Comparison of ENCODE assay signal across 25 mouse cellular contexts in the genomic region with DNA sequence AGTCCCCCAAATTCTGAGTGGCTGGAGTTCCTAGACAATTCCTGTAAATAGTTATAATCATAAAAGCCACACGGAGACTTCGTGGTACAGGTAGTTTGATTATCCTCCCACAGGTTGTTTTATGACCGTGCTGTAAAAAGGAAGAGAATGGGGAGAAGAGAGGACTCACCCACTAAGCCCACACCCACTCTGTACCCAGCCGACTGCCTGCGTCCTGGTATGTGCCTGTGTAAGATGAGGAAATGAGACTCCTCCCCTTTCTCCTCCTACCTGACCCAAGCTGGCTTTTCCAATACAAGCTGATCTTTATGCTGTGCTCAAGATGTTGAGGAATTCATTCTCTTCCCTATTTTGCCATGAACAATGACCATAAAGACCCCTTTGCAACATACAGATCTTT. TPM values are rescaled to one million over a fixed set of nuclear protein-coding genes. Genes with fewer than 3 reads are reported as not detected.
A peak's percentile ranks its signal among the peaks of the same experiment; 100 is the strongest.
DNase-seq lines count a peak whose midpoint lies in the region; ATAC-seq lines count a peak whose summit lies in the region.
"Had no signal": no experiment of that assay in that cellular context is flagged by ENCODE, and none has a peak within 500 bp of the region (broad histone marks: within the 10 kb centered on the region; RNA-seq: fewer than 3 reads in every experiment).

No protein-coding gene starts in this region.

- H3K27me3 ChIP-seq in intestine, embryonic 16.5 days (replicated peaks; ENCODE audit: control insufficient read depth, insufficient read depth, low read length): no peaks in the 10 kb centered on the region
- H3K27me3 ChIP-seq: CH12.LX; embryonic facial prominence, embryonic 15.5 days; heart, embryonic 13.5 days; hindbrain, embryonic 12.5 days had no signal

- H3K4me1 ChIP-seq in intestine, embryonic 16.5 days (ENCODE audit: control insufficient read depth, insufficient read depth, low read length): no peaks in the 10 kb centered on the region
- H3K4me1 ChIP-seq: embryonic facial prominence, embryonic 15.5 days; heart, embryonic 13.5 days; hindbrain, embryonic 12.5 days had no signal

- H3K27ac ChIP-seq in intestine, embryonic 16.5 days (ENCODE audit: low read length): no peak overlapping the region
- H3K27ac ChIP-seq: embryonic facial prominence, embryonic 15.5 days; heart, embryonic 13.5 days; hindbrain, embryonic 12.5 days had no signal

- no peak overlapping the region for H3K9ac ChIP-seq in intestine, embryonic 16.5 days (ENCODE audit: low read depth, low read length)
- H3K9ac ChIP-seq: embryonic facial prominence, embryonic 15.5 days; heart, embryonic 13.5 days; hindbrain, embryonic 12.5 days had no signal

- ATAC-seq in intestine, embryonic 16.5 days: peak; percentile 99
- ATAC-seq in megakaryocyte progenitor cell, adult 5-6 weeks (replicated peaks; ENCODE audit: poor library complexity): peak; percentile 54
- ATAC-seq: forebrain, embryonic 16.5 days; hindbrain, embryonic 16.5 days had no signal

- no peak overlapping the region for H3K4me2 ChIP-seq in intestine, embryonic 16.5 days (ENCODE audit: low read depth, low read length)
- H3K4me2 ChIP-seq: embryonic facial prominence, embryonic 15.5 days; heart, embryonic 13.5 days; hindbrain, embryonic 12.5 days had no signal

- 37% methylated on average over 5 of the region's 5 CpGs for WGBS in intestine, embryonic 16.5 days

- H3K36me3 ChIP-seq in intestine, embryonic 16.5 days (ENCODE audit: control insufficient read depth, insufficient read depth, low read length): no peaks in the 10 kb centered on the region
- H3K36me3 ChIP-seq: embryonic facial prominence, embryonic 15.5 days; heart, embryonic 13.5 days; hindbrain, embryonic 12.5 days had no signal

- peak; percentile 39 for DNase-seq in lung, postnatal 36 days
- DNase-seq in lung, adult 18-20 months: no peak
- no peak for DNase-seq in cerebellum, postnatal 14 days
- DNase-seq in embryo, embryonic 9.5 days (ENCODE audit: extremely low spot score): no peak
- DNase-seq: adrenal gland, adult 2 months; adrenal gland, postnatal 25 days; cerebellum, adult 18-20 months; cerebellum, adult 9-11 months; gastrocnemius, postnatal 14 days; heart, postnatal 4 days had no signal

- no peaks in the 10 kb centered on the region for H3K9me3 ChIP-seq in intestine, embryonic 16.5 days (ENCODE audit: control insufficient read depth, low read length)
- H3K9me3 ChIP-seq: embryonic facial prominence, embryonic 15.5 days; heart, embryonic 13.5 days; hindbrain, embryonic 12.5 days had no signal

- H3K4me3 ChIP-seq in intestine, embryonic 16.5 days (ENCODE audit: low read length): no peak overlapping the region
- H3K4me3 ChIP-seq: embryonic facial prominence, embryonic 15.5 days; erythroblast, embryonic 14.5 days; heart, embryonic 13.5 days; hindbrain, embryonic 12.5 days had no signal

RNA-seq across cellular contexts. Expression of a gene that starts 57.3 kb away (rescaled TPM):
- 4.7 and 4.9 TPM in 2 replicates for polyA plus RNA-seq in intestine, embryonic 16.5 days (2015; fragmentation: Nextera tagmentation; extraction: Ambion mirVana)
- total RNA-seq in megakaryocyte progenitor cell, adult 5-6 weeks (2015): 27.6 and 28.0 TPM in 2 replicates
- total RNA-seq in megakaryocyte progenitor cell, adult 5-6 weeks (2017): 6.7 and 11.0 TPM in 2 replicates

RNA-seq across cellular contexts. Expression of a gene that starts 58.2 kb away (rescaled TPM):
- 30.4 and 32.9 TPM in 2 replicates for polyA plus RNA-seq in intestine, embryonic 16.5 days (2015; fragmentation: Nextera tagmentation; extraction: Ambion mirVana)
- total RNA-seq in megakaryocyte progenitor cell, adult 5-6 weeks (2015): 78.3 and 94.5 TPM in 2 replicates
- 123 and 143 TPM in 2 replicates for total RNA-seq in megakaryocyte progenitor cell, adult 5-6 weeks (2017)

RNA-seq across cellular contexts. Expression of a gene that starts 58.5 kb away (rescaled TPM):
- not detected in 2 replicates for polyA plus RNA-seq in intestine, embryonic 16.5 days (2015; fragmentation: Nextera tagmentation; extraction: Ambion mirVana)
- total RNA-seq in megakaryocyte progenitor cell, adult 5-6 weeks (2015): not detected in 2 replicates
- not detected in 2 replicates for total RNA-seq in megakaryocyte progenitor cell, adult 5-6 weeks (2017)
- total RNA-seq: adrenal gland, adult 2 months; adrenal gland, postnatal 25 days; CH12.LX; gastrocnemius, adult 18-20 months; gastrocnemius, postnatal 14 days; heart, postnatal 4 days had no signal
- polyA plus RNA-seq: adrenal gland, adult 2 months; embryonic facial prominence, embryonic 11.5 days; embryonic facial prominence, embryonic 15.5 days; erythroblast, embryonic 14.5 days; forebrain, embryonic 11.5 days; forebrain, embryonic 16.5 days; frontal cortex, adult 2 months; gonadal fat pad, adult 2 months; heart, embryonic 13.5 days; heart, postnatal 0 days; hindbrain, embryonic 12.5 days; hindbrain, embryonic 16.5 days had no signal
